Mouse (Mus musculus) lung, adult 18-20 months (tissue): Measurements from ENCODE around the gene Serpinb8.
A peak's percentile ranks its signal among the peaks of the same experiment; 100 is the strongest.

Experiments used
- DNase-seq, 2 experiments: peaks; one replicate each; pipeline ENCODE4 v3.0.0; 2022; ENCODE audit warnings: mixed read lengths in 2 of 2

Gene Serpinb8

DNA sequence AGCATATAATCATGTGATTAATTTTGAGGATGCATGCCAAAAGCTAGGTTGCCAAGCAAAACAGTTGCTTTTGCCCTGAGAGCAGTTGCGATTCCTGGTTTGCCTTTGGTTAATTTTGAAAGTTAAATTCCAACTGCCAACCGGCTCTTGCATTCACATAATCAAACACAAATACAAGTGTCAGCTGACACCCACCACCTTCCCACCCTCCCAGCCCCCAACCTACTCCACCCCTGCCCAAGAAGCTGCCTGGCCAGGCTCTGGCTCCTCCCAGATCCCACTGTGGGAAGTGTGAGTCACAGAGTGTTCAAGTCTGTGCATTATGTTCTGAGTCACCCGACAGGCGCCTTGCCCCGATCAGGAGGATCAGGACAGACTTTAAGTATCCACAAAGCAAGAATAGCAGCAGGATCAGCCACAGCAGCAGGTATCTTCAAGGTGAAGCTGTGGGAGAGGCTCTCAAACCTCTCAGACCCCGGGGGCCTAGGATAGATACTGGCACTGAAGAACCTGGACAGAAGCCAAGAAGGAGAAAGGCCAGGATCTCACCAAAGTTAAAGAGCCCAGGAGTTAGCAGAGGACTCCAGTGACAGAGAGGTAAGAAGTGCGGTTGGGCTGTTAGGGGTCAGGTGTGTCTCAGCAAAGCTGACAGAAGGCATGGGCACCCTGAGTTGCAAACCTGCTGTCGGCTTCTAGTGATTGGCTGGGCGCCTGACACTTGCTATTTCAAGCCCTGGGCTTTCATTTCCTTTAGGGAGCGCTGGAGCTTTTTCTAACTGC, at the start of gene Serpinb8:
Serpinb8 (plus strand) TSS at position 316 of the 780 bp plus-strand sequence.
- DNase-seq, result peak; percentile 79 to 81

- no peak for DNase-seq
These were observed 30.3 kb upstream of the Serpinb8 start for GRCm38 (mm10) chr1:107559494-107559893.

DNA sequence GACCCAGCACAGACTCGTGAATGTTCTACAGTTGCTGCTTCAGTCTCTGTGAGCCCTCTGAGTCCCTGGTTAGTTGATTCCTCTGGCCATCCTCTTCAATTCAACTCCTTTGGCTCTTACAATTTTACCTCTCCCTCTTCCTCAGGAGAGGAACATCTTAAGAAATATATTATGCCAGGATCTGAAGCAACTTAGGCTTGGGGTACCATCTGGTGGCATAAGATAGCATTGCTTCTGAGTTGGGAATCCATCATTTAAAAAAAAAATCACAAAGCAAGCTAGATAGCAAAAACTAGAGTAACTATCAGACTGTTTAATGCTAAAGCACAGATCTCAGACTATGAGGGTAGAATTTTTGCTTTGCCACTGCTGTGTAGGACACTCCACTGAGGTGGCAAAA, 27.7 kb upstream of the Serpinb8 start:
- DNase-seq, result no peak

GRCm38 (mm10) chr1:107565644-107566043, 24.2 kb upstream of the Serpinb8 start:
- DNase-seq, result no peak

DNA sequence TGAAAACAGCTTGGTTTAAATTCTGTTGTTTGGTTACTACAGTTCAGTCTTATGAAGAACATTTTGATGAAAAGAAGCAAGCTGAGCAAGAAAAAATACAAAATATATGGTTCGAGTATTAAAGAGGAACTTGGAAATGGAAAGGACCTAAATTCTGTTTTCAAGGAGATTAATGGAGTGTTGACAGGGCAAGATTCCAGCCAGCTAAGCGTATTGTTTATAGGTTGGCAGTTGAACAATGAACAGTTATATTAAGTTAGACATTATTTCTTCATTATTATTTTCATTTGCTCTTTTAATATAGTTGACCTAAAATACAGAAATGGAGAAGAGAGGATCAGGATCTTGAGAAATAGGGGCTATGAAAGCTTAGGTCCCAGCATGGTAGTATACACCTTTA, 13.7 kb upstream of the Serpinb8 start:
- no peak for DNase-seq

DNA sequence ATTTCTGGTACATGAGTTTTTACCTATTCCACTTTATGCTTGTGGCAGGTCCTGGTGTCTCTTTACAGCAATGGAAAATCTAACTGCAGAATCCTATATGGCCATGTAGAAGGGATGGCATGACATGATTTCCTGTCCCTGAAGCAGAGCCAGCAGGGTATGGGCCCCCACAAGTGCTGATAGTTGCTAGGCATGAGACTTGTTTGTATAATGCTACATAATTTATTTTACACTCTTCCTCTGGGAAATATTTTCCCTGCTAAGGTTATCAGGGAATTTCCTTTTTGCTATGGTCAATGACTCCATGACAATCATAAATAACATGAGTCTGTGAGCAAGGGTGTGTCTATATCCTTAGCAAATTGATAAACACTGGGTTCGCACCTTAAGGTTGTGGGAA, 12.3 kb upstream of the Serpinb8 start:
- no peak for DNase-seq

GRCm38 (mm10) chr1:107581220-107581619, 8.6 kb upstream of the Serpinb8 start:
- no peak for DNase-seq

DNA sequence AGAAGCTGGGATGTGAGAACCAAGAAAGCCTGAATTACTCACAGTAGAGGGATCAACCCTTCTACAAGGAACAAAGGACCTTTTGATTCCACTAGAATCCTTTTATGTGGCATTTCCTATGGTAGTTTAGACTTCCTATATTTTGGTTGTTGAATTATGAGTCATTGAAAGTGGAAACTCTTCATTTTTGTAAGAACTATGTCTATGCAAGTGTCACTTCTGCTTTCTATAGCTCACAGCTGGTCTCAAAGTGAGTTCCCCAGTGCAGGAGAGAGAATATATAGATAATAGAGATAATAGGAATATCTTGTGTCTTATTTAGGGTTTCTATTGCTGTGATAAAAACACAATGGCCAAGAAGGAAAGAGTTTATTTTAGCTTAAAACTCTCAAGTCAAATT, 6.9 kb upstream of the Serpinb8 start:
- no peak for DNase-seq

DNA sequence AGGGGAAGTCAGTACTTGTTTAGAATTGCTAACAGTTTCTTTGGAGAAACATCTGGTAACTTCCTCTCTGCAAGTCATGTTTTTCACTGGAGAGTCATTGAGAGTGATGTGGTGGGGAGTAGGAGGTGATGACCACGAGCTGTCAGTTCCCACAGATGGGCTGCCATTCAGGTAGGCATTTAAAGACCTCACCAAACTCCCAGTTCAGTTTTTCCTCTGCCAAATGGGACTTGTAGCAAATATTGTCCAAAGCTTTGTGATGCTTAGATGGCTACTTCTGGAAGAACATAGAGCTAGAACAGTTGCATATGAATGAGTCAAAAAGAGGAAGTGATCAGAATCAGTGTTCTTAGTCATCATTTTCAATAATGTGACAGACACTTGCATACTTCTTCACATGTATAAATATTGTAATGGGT, 5.8 kb upstream of the Serpinb8 start:
- DNase-seq, result no peak

GRCm38 (mm10) chr1:107584932-107585331, 4.9 kb upstream of the Serpinb8 start:
- no peak for DNase-seq

GRCm38 (mm10) chr1:107586196-107586595, 3.6 kb upstream of the Serpinb8 start:
- no peak for DNase-seq

DNA sequence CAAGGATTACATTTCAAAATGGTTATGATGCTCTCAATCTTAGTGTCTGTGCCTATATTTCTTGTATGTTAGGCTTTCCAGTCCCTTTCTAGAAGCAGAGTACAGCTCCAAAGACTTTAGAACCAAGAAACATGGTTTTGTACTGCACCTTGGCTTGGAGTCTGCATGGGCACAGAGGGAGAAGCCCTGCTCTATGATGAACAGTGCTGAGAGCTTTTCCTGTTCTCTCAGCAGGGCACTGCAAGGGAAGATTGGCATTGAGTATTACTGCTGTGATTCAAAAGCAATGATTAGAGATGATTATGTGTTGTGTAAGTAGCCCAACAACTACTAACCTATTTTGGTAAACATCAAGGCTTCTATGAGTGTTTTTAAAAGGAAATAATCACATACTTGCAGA, 1.6 kb upstream of the Serpinb8 start:
- DNase-seq, result no peak

- no peak for DNase-seq
These were observed 1.2 kb upstream of the Serpinb8 start for GRCm38 (mm10) chr1:107588642-107589041.

GRCm38 (mm10) chr1:107592644-107593043, 2.8 kb downstream of the Serpinb8 start:
- no peak for DNase-seq

DNA sequence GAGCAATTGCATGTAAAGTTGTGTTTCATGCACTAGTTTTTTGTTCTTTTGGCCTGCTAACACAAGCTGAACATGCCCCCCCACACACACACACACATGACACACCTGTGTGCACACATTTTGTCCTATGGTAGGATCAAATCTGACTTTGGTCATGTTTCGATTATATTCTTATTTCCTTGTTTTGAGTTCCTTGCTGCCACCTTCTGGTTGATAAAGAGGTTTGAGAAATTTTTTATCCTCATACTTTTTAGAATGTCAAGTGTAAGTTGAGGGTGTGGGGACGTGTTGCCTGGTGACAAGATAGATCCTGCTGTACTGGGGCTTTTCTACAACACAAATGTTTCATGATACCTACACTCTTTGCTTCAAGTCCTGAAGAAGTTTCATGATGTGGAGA, 3.7 kb downstream of the Serpinb8 start:
- DNase-seq, result no peak

GRCm38 (mm10) chr1:107596874-107597273, 7.1 kb downstream of the Serpinb8 start:
- no peak for DNase-seq

- no peak for DNase-seq
These were observed 8.7 kb downstream of the Serpinb8 start for GRCm38 (mm10) chr1:107598476-107598875.

DNA sequence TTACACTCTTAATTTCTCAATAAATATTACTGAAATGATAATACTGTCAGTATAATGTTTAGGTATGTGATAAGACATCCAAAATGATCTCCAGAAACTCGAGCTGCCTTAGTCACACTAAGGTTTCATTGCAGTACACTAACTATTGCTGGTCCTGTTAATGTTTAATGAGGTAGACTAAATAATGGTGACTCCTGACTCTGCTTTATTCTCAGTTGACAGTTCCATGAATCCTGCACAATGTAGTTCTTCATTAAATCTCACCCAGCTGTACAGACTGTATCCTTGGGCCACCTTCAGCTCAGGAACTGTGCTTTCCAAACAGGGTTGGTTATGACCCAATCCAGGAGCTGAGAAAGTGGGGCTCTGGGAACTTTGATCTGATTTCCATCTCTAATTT, 19.1 kb downstream of the Serpinb8 start:
- no peak for DNase-seq

- no peak for DNase-seq
These were observed 24.3 kb downstream of the Serpinb8 start for GRCm38 (mm10) chr1:107614087-107614486.

- no peak for DNase-seq
These were observed 32.2 kb downstream of the Serpinb8 start for GRCm38 (mm10) chr1:107622017-107622416.

DNA sequence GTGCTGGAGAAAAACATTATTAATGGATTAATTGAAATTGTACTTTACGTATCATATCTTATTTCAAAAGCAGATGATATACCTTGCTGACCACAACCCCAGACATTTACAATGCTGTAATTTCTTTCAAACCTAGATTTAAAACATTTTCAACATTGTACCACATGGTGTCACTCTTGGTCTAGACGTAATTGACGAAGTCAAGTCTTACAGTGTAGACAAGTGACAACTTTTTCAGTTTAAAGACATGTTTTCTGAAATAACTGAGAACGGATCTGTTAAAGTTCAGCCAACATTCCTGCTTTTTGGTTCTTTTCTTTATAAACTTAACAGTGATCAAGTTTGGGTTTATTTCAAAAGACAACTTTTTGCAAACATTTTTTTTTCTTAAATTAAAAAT, 46.1 kb downstream of the Serpinb8 start:
- DNase-seq, result no peak

- no peak for DNase-seq
These were observed 48.2 kb downstream of the Serpinb8 start for GRCm38 (mm10) chr1:107638056-107638455.

DNA sequence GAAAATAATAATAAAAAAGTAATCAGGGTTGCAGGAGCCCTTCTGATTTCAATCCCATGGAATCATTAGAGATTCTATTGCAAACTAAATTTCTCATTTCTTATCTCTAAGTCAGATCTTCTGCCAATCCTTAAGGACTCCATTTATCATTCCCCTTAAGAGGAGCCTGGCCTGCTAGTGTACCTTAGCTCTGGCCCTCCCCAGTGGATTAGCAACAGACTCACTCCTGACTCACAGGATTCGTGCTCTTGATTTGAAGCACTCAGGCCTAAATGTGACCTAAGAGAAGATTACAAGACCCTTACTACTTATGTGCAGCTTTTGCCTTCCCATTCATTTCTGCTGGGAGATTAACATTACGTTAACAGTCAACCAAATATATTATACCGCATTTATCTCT, 48.7 kb downstream of the Serpinb8 start:
- DNase-seq, result no peak

- no peak for DNase-seq
These were observed 52.8 kb downstream of the Serpinb8 start for GRCm38 (mm10) chr1:107642457-107643118.
